Mouse (Mus musculus) duodenum, adult 2 months (tissue): ENCODE data around the gene Gm3594. TPM values are rescaled to one million over a fixed set of nuclear protein-coding genes. Genes with fewer than 3 reads are reported as not detected.

Experiments
- polyA plus RNA-seq: library from polyadenylated mRNA; depleted of rRNA; stranded (reverse); fragments of >200 nt; gene quantifications from 2 replicates; pipeline ENCODE4 v1.2.3, GENCODE M21; 2012; ENCODE audit warnings: low replicate concordance; rRNA removed

Gm3594 gene
- not detected in 2 replicates for polyA plus RNA-seq

GRCm38 (mm10) chr14:6444511-6444910 lies at the start of gene Gm3594:
Gm3594 (minus strand) TSS chr14:6444611.

DNA sequence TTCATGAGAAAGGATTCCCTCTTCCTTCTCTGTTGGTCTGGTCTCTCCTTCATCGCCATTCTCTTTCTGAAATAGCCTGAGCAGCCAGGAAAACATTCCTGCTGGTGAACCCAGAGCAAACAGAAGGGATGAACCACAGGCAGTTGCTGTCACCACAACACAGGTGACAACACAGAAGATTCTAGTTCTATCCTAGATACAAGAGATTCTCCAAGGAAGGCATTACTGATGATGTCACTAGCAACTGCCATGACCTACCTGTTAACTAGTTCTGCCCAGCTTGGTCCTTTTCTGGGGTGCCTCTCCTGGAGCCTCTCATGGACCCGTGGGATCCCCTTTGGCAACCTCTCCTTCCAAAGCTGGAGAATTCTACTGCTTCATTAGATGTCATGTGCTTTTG lies 32.0 kb downstream of the Gm3594 start, which contains the start of gene Gm3591:
Gene Gm3591, minus strand, starts transcription at position 101 of the 400 bp plus-strand sequence.

DNA sequence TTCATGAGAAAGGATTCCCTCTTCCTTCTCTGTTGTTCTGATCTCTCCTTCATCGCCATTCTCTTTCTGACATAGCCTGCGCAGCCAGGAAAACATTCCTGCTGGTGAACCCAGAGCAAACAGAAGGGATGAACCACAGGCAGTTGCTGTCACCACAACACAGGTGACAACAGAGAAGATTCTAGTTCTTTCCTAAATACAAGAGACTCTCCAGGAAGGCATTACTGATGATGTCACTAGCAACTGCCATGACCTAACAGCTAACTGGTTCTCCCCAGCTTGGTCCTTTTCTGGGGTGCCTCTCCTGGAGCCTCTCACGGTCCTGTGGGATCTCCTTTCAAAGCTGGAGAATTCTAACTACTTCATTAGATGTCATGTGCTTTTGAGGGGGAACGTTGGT lies 54.2 kb downstream of the Gm3594 start, which contains the start of gene Gm16440:
Gene Gm16440, minus strand, starts transcription at position 101 of the 400 bp plus-strand sequence.

Other genes starting within 250 kb of the Gm3594 start
- not detected in 2 replicates for gene Gm21560, start 225.3 kb downstream of the Gm3594 start, polyA plus RNA-seq
- 0.21 TPM in 1 of 2 replicates, not detected in the other for gene Gm3411, start 157.4 kb downstream of the Gm3594 start, polyA plus RNA-seq
- not detected in 2 replicates for gene Gm21103, start 139.8 kb downstream of the Gm3594 start, polyA plus RNA-seq
- not detected in 2 replicates for gene Gm3618, start 100.9 kb downstream of the Gm3594 start, polyA plus RNA-seq
- gene Gm16440, start 54.3 kb downstream of the Gm3594 start, polyA plus RNA-seq = not detected in 2 replicates
- gene Gm3591, start 32.1 kb downstream of the Gm3594 start, polyA plus RNA-seq = not detected in 2 replicates
- not detected in 2 replicates for gene Gm8356, start 92.7 kb upstream of the Gm3594 start, polyA plus RNA-seq
- 0.09 and 0.21 TPM in 2 replicates for gene Gm3629, start 146.0 kb upstream of the Gm3594 start, polyA plus RNA-seq
- gene Gm3460, start 177.8 kb upstream of the Gm3594 start, polyA plus RNA-seq = not detected in 2 replicates
- gene Gm10251, start 239.6 kb upstream of the Gm3594 start, polyA plus RNA-seq = not detected in 2 replicates